Mouse (Mus musculus): ENCODE data around the gene Zfp937. TPM values are rescaled to one million over a fixed set of nuclear protein-coding genes. Genes with fewer than 3 reads are reported as not detected.
A peak's percentile ranks its signal among the peaks of the same experiment; 100 is the strongest.
"Not testable (repeated sequence)": the region's sequence is repeated elsewhere in the genome, so short reads cannot be mapped to it uniquely, and the experiment has no call there.

Gene Zfp937
- polyA plus RNA-seq (2014; fragmentation: Nextera tagmentation; extraction: Ambion mirVana) = 8.9 and 10.7 TPM in 2 replicates

GRCm38 (mm10) chr2:150217600-150218362, at the start of gene Zfp937:
Gene Zfp937, plus strand, starts transcription at chr2:150218073.
- ATAC-seq (peak; percentile 100), DNase-seq (ENCODE audit: low spot score) (peak; percentile 52)
- Histone ChIP-seq H3K4me3 (ENCODE audit: low read depth, low read length) (peak within 1 kb of the TSS; percentile 32), H3K4me2 (ENCODE audit: low read length) (peak within 1 kb of the TSS; percentile 44), H3K9ac (ENCODE audit: low read length) (peak within 1 kb of the TSS; percentile 56)
- WGBS = 2% methylated on average over 15 of the region's 15 CpGs
- not testable (repeated sequence) for H3K27me3 ChIP-seq (replicated peaks; ENCODE audit: control insufficient read depth, insufficient read depth, low read length); H3K9me3 ChIP-seq (replicated peaks; ENCODE audit: control insufficient read depth, low read length); H3K4me1 ChIP-seq (ENCODE audit: control insufficient read depth, insufficient read depth, low read length); H3K36me3 ChIP-seq (ENCODE audit: control insufficient read depth, insufficient read depth, low read length); H3K27ac ChIP-seq (ENCODE audit: low read depth, low read length)

GRCm38 (mm10) chr2:150173833-150174232, 44.0 kb upstream of the Zfp937 start:
- Histone ChIP-seq H3K36me3 (ENCODE audit: control insufficient read depth, insufficient read depth, low read length) (no peaks in the 10 kb centered on the region), H3K9ac (ENCODE audit: low read length) (no peak overlapping the region), H3K9me3 (replicated peaks; ENCODE audit: control insufficient read depth, low read length) (peaks cover 5% of the 10 kb centered on the region; the same call in 1 of the 2 replicates), H3K4me1 (ENCODE audit: control insufficient read depth, insufficient read depth, low read length) (no peaks in the 10 kb centered on the region), H3K4me2 (ENCODE audit: low read length) (no peak overlapping the region), H3K27ac (ENCODE audit: low read depth, low read length) (no peak overlapping the region), H3K4me3 (ENCODE audit: low read depth, low read length) (no peak overlapping the region), H3K27me3 (replicated peaks; ENCODE audit: control insufficient read depth, insufficient read depth, low read length) (no peaks in the 10 kb centered on the region)
- DNase-seq (ENCODE audit: low spot score) (no peak), ATAC-seq (no peak)

- H3K4me2 ChIP-seq (ENCODE audit: low read length); H3K9me3 ChIP-seq (replicated peaks; ENCODE audit: control insufficient read depth, low read length); ATAC-seq; DNase-seq (ENCODE audit: low spot score); H3K27me3 ChIP-seq (replicated peaks; ENCODE audit: control insufficient read depth, insufficient read depth, low read length); H3K27ac ChIP-seq (ENCODE audit: low read depth, low read length); H3K9ac ChIP-seq (ENCODE audit: low read length); H3K4me1 ChIP-seq (ENCODE audit: control insufficient read depth, insufficient read depth, low read length); H3K36me3 ChIP-seq (ENCODE audit: control insufficient read depth, insufficient read depth, low read length); H3K4me3 ChIP-seq (ENCODE audit: low read depth, low read length): not testable (repeated sequence)
- WGBS = 82% methylated on average over 4 of the region's 4 CpGs
Observed at GRCm38 (mm10) chr2:150179579-150179978, 38.3 kb upstream of the Zfp937 start, which contains the start of gene Gm10770. Gene Gm10770, minus strand, starts transcription at chr2:150179679.

GRCm38 (mm10) chr2:150181046-150181445, 36.8 kb upstream of the Zfp937 start:
- H3K4me3 ChIP-seq (ENCODE audit: low read depth, low read length); ATAC-seq; H3K27me3 ChIP-seq (replicated peaks; ENCODE audit: control insufficient read depth, insufficient read depth, low read length); H3K27ac ChIP-seq (ENCODE audit: low read depth, low read length); H3K4me2 ChIP-seq (ENCODE audit: low read length); H3K9me3 ChIP-seq (replicated peaks; ENCODE audit: control insufficient read depth, low read length); DNase-seq (ENCODE audit: low spot score); H3K9ac ChIP-seq (ENCODE audit: low read length); H3K4me1 ChIP-seq (ENCODE audit: control insufficient read depth, insufficient read depth, low read length); H3K36me3 ChIP-seq (ENCODE audit: control insufficient read depth, insufficient read depth, low read length): not testable (repeated sequence)

- H3K36me3 ChIP-seq (ENCODE audit: control insufficient read depth, insufficient read depth, low read length); H3K9me3 ChIP-seq (replicated peaks; ENCODE audit: control insufficient read depth, low read length); H3K9ac ChIP-seq (ENCODE audit: low read length); DNase-seq (ENCODE audit: low spot score); ATAC-seq; H3K27ac ChIP-seq (ENCODE audit: low read depth, low read length); H3K4me1 ChIP-seq (ENCODE audit: control insufficient read depth, insufficient read depth, low read length); H3K27me3 ChIP-seq (replicated peaks; ENCODE audit: control insufficient read depth, insufficient read depth, low read length); H3K4me3 ChIP-seq (ENCODE audit: low read depth, low read length); H3K4me2 ChIP-seq (ENCODE audit: low read length): not testable (repeated sequence)
- WGBS = 85% methylated on average over 7 of the region's 7 CpGs
Observed at GRCm38 (mm10) chr2:150181570-150181999, 36.3 kb upstream of the Zfp937 start, which contains the start of gene Gm14139. Gene Gm14139, plus strand, starts transcription at chr2:150181755.

- peak overlapping the region; percentile 32 for H3K4me3 ChIP-seq (ENCODE audit: low read depth, low read length)
- not testable (repeated sequence) for H3K9me3 ChIP-seq (replicated peaks; ENCODE audit: control insufficient read depth, low read length); H3K27me3 ChIP-seq (replicated peaks; ENCODE audit: control insufficient read depth, insufficient read depth, low read length); DNase-seq (ENCODE audit: low spot score); H3K4me1 ChIP-seq (ENCODE audit: control insufficient read depth, insufficient read depth, low read length); H3K36me3 ChIP-seq (ENCODE audit: control insufficient read depth, insufficient read depth, low read length); H3K27ac ChIP-seq (ENCODE audit: low read depth, low read length); ATAC-seq
- peak overlapping the region; percentile 56 for H3K9ac ChIP-seq (ENCODE audit: low read length)
- H3K4me2 ChIP-seq (ENCODE audit: low read length) = peak overlapping the region; percentile 44
- WGBS = 4% methylated on average over 2 of the region's 4 CpGs
Observed at GRCm38 (mm10) chr2:150218363-150218725, 471 bp downstream of the Zfp937 start.

- not testable (repeated sequence) for H3K4me3 ChIP-seq (ENCODE audit: low read depth, low read length); ATAC-seq; H3K4me1 ChIP-seq (ENCODE audit: control insufficient read depth, insufficient read depth, low read length); H3K9me3 ChIP-seq (replicated peaks; ENCODE audit: control insufficient read depth, low read length); H3K9ac ChIP-seq (ENCODE audit: low read length); H3K27me3 ChIP-seq (replicated peaks; ENCODE audit: control insufficient read depth, insufficient read depth, low read length); H3K4me2 ChIP-seq (ENCODE audit: low read length); H3K36me3 ChIP-seq (ENCODE audit: control insufficient read depth, insufficient read depth, low read length); H3K27ac ChIP-seq (ENCODE audit: low read depth, low read length); DNase-seq (ENCODE audit: low spot score)
Observed at GRCm38 (mm10) chr2:150223263-150223662, 5.4 kb downstream of the Zfp937 start.

- H3K27me3 ChIP-seq (replicated peaks; ENCODE audit: control insufficient read depth, insufficient read depth, low read length) = no peaks in the 10 kb centered on the region
- peaks cover 24% of the 10 kb centered on the region for H3K9me3 ChIP-seq (replicated peaks; ENCODE audit: control insufficient read depth, low read length)
- H3K4me1 ChIP-seq (ENCODE audit: control insufficient read depth, insufficient read depth, low read length) = no peaks in the 10 kb centered on the region
- H3K27ac ChIP-seq (ENCODE audit: low read depth, low read length) = no peak overlapping the region
- ATAC-seq = no peak
- 90% methylated on average over 2 of the region's 2 CpGs for WGBS
- no peak overlapping the region for H3K4me2 ChIP-seq (ENCODE audit: low read length)
- no peak overlapping the region for H3K4me3 ChIP-seq (ENCODE audit: low read depth, low read length)
- H3K9ac ChIP-seq (ENCODE audit: low read length) = no peak overlapping the region
- peaks cover under 1% of the 10 kb centered on the region; the same call in 1 of the 2 replicates for H3K36me3 ChIP-seq (ENCODE audit: control insufficient read depth, insufficient read depth, low read length)
- no peak for DNase-seq (ENCODE audit: low spot score)
Observed at GRCm38 (mm10) chr2:150243211-150243610, 25.3 kb downstream of the Zfp937 start.

GRCm38 (mm10) chr2:150255491-150255890, 37.6 kb downstream of the Zfp937 start, which contains the start of gene Gm21994:
Gene Gm21994, minus strand, starts transcription at chr2:150255591.
- H3K9me3 ChIP-seq (replicated peaks; ENCODE audit: control insufficient read depth, low read length); H3K36me3 ChIP-seq (ENCODE audit: control insufficient read depth, insufficient read depth, low read length); H3K27ac ChIP-seq (ENCODE audit: low read depth, low read length); DNase-seq (ENCODE audit: low spot score); H3K4me2 ChIP-seq (ENCODE audit: low read length); H3K9ac ChIP-seq (ENCODE audit: low read length); H3K4me3 ChIP-seq (ENCODE audit: low read depth, low read length); ATAC-seq; H3K27me3 ChIP-seq (replicated peaks; ENCODE audit: control insufficient read depth, insufficient read depth, low read length); H3K4me1 ChIP-seq (ENCODE audit: control insufficient read depth, insufficient read depth, low read length): not testable (repeated sequence)
- 63% methylated on average over 2 of the region's 2 CpGs for WGBS

Measured in forebrain, embryonic 14.5 days (tissue).